Mouse (Mus musculus) brain, embryonic 14.5 days (tissue): ENCODE measurements around the gene Henmt1.

Experiments used
- CTCF ChIP-seq: fragments of 200-500 bp; IDR thresholded peaks from 2 replicates; pipeline ENCODE4 v1.5.1; 2012; ENCODE audit warnings: inconsistent platforms, mild to moderate bottlenecking, moderate library complexity, borderline replicate concordance; ENCODE audit not compliant: insufficient read depth, insufficient read length; ENCODE audit errors: extremely low read depth
- POLR2A ChIP-seq: fragments of 200-500 bp; IDR thresholded peaks from 2 replicates; pipeline ENCODE4 v1.6.1; 2012; ENCODE audit warnings: mild to moderate bottlenecking, inconsistent platforms, borderline replicate concordance; ENCODE audit not compliant: poor library complexity, insufficient read depth, insufficient read length, severe bottlenecking; ENCODE audit errors: extremely low read depth

DNA sequence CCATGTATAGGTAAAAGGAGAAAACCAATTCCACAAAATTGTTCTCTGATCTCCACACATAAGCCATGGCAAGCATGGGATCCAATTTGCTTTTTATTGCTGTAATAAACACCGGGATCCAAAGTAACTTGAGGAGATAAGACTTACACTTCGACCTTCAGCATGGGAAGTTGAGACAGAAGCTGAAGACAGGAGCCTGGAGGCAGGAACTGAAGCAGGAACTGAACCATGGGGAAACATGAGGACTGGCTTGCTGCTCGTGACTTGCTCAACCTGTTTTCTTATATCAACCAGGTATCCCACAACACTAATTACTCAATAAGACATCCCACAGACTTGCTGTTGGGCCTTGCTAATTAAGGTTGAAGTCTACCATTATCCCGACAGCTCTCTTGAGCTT lies 46.8 kb upstream of the Henmt1 start:
- TF ChIP-seq CTCF = no peak
- no peak for TF ChIP-seq POLR2A
